Mouse (Mus musculus) Patski (cell line): ENCODE measurements around the gene Ckap4. TPM values are rescaled to one million over a fixed set of nuclear protein-coding genes. Genes with fewer than 3 reads are reported as not detected.
"Not testable (repeated sequence)": the region's sequence is repeated elsewhere in the genome, so short reads cannot be mapped to it uniquely, and the experiment has no call there.

Source experiments
- ATAC-seq: fragments of 100-300 bp; one replicate; pipeline ENCODE4 v1.8.0; 2021
- CTCF ChIA-PET: fragments of 350-600 bp; sonication (Branson Sonifier 250); formaldehyde crosslinking; loops from one replicate; lab custom pipeline; 2022; ENCODE audit warnings: inconsistent platforms; lab: Charles Lee
- POLR2A ChIA-PET: fragments of 350-600 bp; sonication (Branson Sonifier 250); formaldehyde crosslinking; loops from one replicate; lab custom pipeline; 2022; ENCODE audit warnings: antibody characterized with exemption, inconsistent platforms; lab: Charles Lee
- DNase-seq: peaks from one replicate; pipeline ENCODE4 v3.0.0-alpha.2; 2011; ENCODE audit warnings: low read depth, low spot score
- H3K27me3 ChIP-seq: fragments of 371-371 bp; one replicate; pipeline ENCODE4 v1.5.1; 2021
- CTCF ChIP-seq: fragments of 100-300 bp; IDR thresholded peaks from one replicate; pipeline ENCODE4 v1.5.1; 2021
- in situ Hi-C: fragments of 300-500 bp; cut with MboI; formaldehyde crosslinking; loops from 3 replicates; pipeline ENCODE4 v1.11.1; 2018; ENCODE audit warnings: low pct_unique_long_range_greater_than_20kb, mixed read lengths
- polyA plus RNA-seq: library from polyadenylated mRNA; unstranded; gene quantifications from one replicate; pipeline ENCODE4 v1.2.3, GENCODE M21; 2021

Ckap4 gene
- polyA plus RNA-seq, 1 experiment from 2014 or later = 62.4 TPM

DNA sequence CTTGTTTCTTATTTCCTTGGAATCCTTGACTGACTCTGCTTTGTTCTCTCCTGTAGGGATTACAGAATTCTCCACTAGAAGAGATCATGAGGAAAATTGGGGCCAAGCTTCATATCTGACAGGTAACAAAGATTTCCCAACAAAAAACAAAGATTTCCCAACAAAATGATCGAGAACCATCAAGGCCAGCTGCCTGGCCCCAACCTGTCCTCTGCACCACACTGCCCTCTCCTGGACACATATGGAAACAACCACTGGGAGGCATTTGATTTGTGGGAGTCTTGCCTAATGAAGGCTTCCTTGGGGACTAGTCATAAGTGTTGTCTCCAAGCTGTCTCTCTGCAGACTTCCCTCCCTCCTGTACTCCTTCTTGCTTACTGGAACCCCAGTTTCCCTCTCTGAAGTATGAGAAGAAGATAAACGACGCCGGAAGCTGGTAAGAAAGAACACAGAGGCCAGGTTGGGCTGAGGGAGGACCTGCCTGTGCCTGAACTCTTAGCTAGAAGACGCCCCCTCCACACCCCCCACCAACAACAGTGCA lies 19.8 kb downstream of the Ckap4 start:
- POLR2A ChIA-PET = interaction anchor here (0.5 to 1.6 kb wide), 4 partner anchors 9 to 117 kb away, joined by 3 to 11 read pairs (median 3); partner anchors contain the start of gene Nuak1
- H3K27me3 ChIP-seq = no peaks in the 10 kb centered on the region
- ATAC-seq (no peak), DNase-seq (no peak)
- in situ Hi-C loops = loop anchor here (5.0 kb wide), 2 partner anchors 57 to 697 kb away; no protein-coding TSS in a partner anchor
- CTCF ChIA-PET = interaction anchor here (0.5 to 3.1 kb wide), 35 partner anchors 12 to 728 kb away, joined by 3 to 21 read pairs (median 4); partner anchors contain the start of gene Polr3b
- TF ChIP-seq CTCF = peak; percentile 95

GRCm38 (mm10) chr10:84512766-84513165 lies 21.1 kb downstream of the Ckap4 start:
- TF ChIP-seq CTCF = no peak
- CTCF ChIA-PET = interaction anchor here (1.1 to 3.1 kb wide), 8 partner anchors 11 to 727 kb away, joined by 3 to 16 read pairs (median 6); partner anchors contain the start of gene Polr3b

GRCm38 (mm10) chr10:84508603-84509002 lies 25.3 kb downstream of the Ckap4 start:
- ATAC-seq (no peak), DNase-seq (no peak)
- ChIA-PET CTCF (interaction anchor here (1.1 to 1.3 kb wide), 3 partner anchors 16 to 71 kb away, joined by 3 to 4 read pairs (median 3); no protein-coding TSS in a partner anchor), POLR2A (interaction anchor here (0.8 kb wide), 1 partner anchor 591 kb away, joined by 3 read pairs; no protein-coding TSS in a partner anchor)
- H3K27me3 ChIP-seq = no peaks in the 10 kb centered on the region
- no peak for TF ChIP-seq CTCF
- in situ Hi-C loops = no loop called here

More at GRCm38 (mm10) chr10:84512766-84513165, 21.1 kb downstream of the Ckap4 start:
- DNase-seq (no peak), ATAC-seq (no peak)
- POLR2A ChIA-PET = no interaction called here
- in situ Hi-C loops = loop anchor here (5.0 kb wide), 2 partner anchors 55 to 695 kb away; no protein-coding TSS in a partner anchor
- no peaks in the 10 kb centered on the region for H3K27me3 ChIP-seq

DNA sequence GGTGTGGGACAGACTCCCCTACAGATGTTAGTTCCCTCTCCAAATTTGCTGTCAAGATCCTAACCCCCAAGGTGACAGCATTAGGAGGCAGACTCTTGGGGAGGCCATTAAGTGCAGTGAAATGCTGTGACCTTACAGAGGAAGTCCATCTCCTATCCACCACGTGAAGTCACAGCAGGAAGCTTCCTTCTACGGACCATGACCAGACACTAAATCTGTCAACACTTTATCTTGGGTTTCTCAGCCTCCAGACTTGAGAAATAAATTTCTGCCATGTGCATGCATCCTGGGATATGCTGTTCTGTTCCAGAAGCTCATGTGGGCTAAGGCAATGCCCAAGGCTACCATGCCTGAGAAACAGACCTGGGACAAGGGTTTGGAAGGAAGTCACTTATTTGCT lies 35.0 kb downstream of the Ckap4 start:
- no peak for DNase-seq
- POLR2A ChIA-PET = no interaction called here

GRCm38 (mm10) chr10:84496805-84497204 lies 37.1 kb downstream of the Ckap4 start:
- ATAC-seq = no peak
- ChIA-PET CTCF (interaction anchor here (1.3 to 2.3 kb wide), 2 partner anchors 9 to 17 kb away, joined by 4 to 5 read pairs; no protein-coding TSS in a partner anchor), POLR2A (no interaction called here)
- no peak for TF ChIP-seq CTCF
- in situ Hi-C loops = no loop called here
- no peak for DNase-seq
- H3K27me3 ChIP-seq = no peaks in the 10 kb centered on the region

More for the DNA sequence above, 35.0 kb downstream of the Ckap4 start:
- CTCF ChIA-PET = interaction anchor here (1.4 to 1.7 kb wide), 2 partner anchors 10 to 16 kb away, joined by 3 to 8 read pairs; no protein-coding TSS in a partner anchor
- TF ChIP-seq CTCF = no peak
- ATAC-seq = no peak
- in situ Hi-C loops = no loop called here
- H3K27me3 ChIP-seq = no peaks in the 10 kb centered on the region

DNA sequence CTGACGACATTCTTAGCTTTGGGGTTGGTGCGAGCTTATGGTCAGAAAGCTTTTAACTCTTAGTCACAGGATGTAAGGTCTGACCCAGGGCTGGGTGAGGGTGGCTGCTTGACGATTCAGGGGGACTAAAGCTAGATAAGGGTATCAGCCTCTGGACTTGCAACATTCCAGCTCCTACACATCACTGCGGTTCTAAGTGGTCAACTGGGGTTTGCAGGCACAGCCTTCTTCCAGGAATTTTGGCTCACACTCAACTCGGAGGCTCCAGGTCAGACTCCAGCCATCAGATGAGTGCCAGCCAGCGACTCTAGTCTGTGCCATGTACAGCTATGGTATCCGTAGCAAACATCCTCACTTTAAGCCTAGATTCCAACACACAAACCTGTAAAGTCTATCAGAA lies 39.4 kb downstream of the Ckap4 start:
- in situ Hi-C loops = no loop called here
- DNase-seq (no peak), ATAC-seq (no peak)
- CTCF ChIA-PET = no interaction called here
- POLR2A ChIA-PET = no interaction called here
- no peak for TF ChIP-seq CTCF
- H3K27me3 ChIP-seq = no peaks in the 10 kb centered on the region

- ChIA-PET CTCF (interaction anchor here (1.1 to 1.2 kb wide), 2 partner anchors 8 to 12 kb away, joined by 4 to 5 read pairs; no protein-coding TSS in a partner anchor), POLR2A (interaction anchor here (1.2 kb wide), 1 partner anchor 9 kb away, joined by 3 read pairs; no protein-coding TSS in a partner anchor)
- no peak for DNase-seq
- no peak for TF ChIP-seq CTCF
- in situ Hi-C loops = no loop called here
- ATAC-seq = no peak
- H3K27me3 ChIP-seq = no peaks in the 10 kb centered on the region
Observed at GRCm38 (mm10) chr10:84490115-84490514, 43.7 kb downstream of the Ckap4 start.

- TF ChIP-seq CTCF = peak; percentile 70
- H3K27me3 ChIP-seq = no peaks in the 10 kb centered on the region
- POLR2A ChIA-PET = no interaction called here
- CTCF ChIA-PET = interaction anchor here (0.6 to 1.9 kb wide), 6 partner anchors 9 to 50 kb away, joined by 3 to 13 read pairs (median 4); no protein-coding TSS in a partner anchor
- ATAC-seq (no peak), DNase-seq (no peak)
- in situ Hi-C loops = no loop called here
Observed at GRCm38 (mm10) chr10:84488315-84488714, 45.5 kb downstream of the Ckap4 start.

GRCm38 (mm10) chr10:84484661-84485060 lies 49.2 kb downstream of the Ckap4 start:
- DNase-seq = peak; percentile 64
- H3K27me3 ChIP-seq = no peaks in the 10 kb centered on the region

DNA sequence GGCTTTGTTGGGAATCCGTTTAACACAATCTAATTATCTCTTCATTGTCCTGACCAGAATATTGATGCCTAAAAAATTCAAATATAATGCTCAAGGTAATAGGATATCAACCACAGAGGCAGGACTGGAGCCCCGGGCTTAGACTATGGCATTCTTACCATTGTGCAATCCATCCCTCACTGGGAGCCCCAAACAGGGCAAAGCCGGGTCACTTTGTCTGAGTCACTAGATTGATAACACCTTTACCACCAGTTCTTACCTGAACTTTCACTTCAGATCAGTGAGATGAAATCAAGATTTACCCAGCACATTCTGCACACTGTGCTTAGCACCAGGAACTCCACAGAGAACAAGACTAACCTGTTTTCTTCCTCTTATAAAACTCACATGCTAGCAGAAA lies 50.3 kb downstream of the Ckap4 start:
- POLR2A ChIA-PET = no interaction called here
- CTCF ChIA-PET = interaction anchor here (1.2 kb wide), 1 partner anchor 31 kb away, joined by 3 read pairs; no protein-coding TSS in a partner anchor
- no peak for DNase-seq
- no peak for TF ChIP-seq CTCF
- in situ Hi-C loops = no loop called here
- ATAC-seq = no peak
- H3K27me3 ChIP-seq = no peaks in the 10 kb centered on the region

More at GRCm38 (mm10) chr10:84484661-84485060, 49.2 kb downstream of the Ckap4 start:
- no peak for ATAC-seq
- CTCF ChIA-PET = no interaction called here
- no peak for TF ChIP-seq CTCF
- in situ Hi-C loops = no loop called here
- POLR2A ChIA-PET = no interaction called here

DNA sequence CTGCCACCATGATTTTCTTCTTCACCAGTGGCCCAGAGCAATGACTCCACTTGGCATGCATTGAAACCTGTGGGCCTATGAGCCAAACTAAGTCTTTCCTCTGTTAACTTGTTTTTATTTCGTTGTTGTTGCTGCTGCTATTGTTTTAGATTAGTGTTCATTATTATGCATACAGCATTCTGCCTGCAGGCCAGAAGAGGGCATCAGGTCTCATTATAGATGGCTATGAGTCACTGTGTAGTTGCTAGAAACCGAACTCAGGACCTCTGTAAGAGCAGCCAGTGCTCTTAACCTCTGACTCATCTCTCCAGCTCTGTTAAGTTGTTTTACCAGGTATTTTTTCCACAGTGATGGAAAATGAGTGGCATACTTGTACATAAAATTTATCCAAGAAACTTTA lies 50.8 kb downstream of the Ckap4 start:
- DNase-seq = no peak
- ATAC-seq = no peak
- ChIA-PET CTCF (interaction anchor here (1.2 kb wide), 1 partner anchor 31 kb away, joined by 3 read pairs; no protein-coding TSS in a partner anchor), POLR2A (no interaction called here)
- H3K27me3 ChIP-seq = no peaks in the 10 kb centered on the region
- no peak for TF ChIP-seq CTCF
- in situ Hi-C loops = no loop called here

DNA sequence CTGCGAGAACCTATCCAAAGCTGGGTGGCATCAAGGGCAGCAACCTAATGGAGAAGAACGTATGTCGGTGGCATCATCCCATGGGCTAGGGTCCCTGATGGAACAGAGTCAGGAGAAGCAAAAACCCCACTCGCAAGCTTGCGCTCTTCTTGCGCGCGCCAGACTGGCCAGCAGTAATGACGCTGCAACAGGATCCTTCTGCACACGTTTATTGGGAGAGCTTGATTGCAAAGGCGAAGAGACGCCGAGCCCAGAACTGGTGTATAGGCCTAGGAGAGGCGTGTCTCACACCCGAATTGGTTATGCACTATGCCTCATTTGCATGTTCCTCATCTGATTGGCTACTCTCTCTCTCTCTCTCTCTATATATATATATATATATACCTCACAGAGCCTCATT lies 51.4 kb downstream of the Ckap4 start:
- CTCF ChIA-PET = interaction anchor here (1.2 to 2.0 kb wide), 2 partner anchors 8 to 32 kb away, joined by 3 to 5 read pairs; no protein-coding TSS in a partner anchor
- DNase-seq, POLR2A ChIA-PET, in situ Hi-C loops, H3K27me3 ChIP-seq, ATAC-seq: not testable (repeated sequence)
